Mouse (Mus musculus) adrenal gland, adult (tissue): Measurements from ENCODE around the gene Gm15217.

Experiments
- DNase-seq, 2 experiments: peaks; one replicate each; pipeline ENCODE4 v3.0.0; 2022 to 2023; ENCODE audit warnings: low spot score in 1 of 2; ENCODE audit not compliant: inconsistent age in 2 of 2

Gm15217 gene

GRCm38 (mm10) chr14:46379285-46379684 is at the start of gene Gm15217:
Gene Gm15217 (plus strand): TSS chr14:46379414.
- no peak for DNase-seq

DNA sequence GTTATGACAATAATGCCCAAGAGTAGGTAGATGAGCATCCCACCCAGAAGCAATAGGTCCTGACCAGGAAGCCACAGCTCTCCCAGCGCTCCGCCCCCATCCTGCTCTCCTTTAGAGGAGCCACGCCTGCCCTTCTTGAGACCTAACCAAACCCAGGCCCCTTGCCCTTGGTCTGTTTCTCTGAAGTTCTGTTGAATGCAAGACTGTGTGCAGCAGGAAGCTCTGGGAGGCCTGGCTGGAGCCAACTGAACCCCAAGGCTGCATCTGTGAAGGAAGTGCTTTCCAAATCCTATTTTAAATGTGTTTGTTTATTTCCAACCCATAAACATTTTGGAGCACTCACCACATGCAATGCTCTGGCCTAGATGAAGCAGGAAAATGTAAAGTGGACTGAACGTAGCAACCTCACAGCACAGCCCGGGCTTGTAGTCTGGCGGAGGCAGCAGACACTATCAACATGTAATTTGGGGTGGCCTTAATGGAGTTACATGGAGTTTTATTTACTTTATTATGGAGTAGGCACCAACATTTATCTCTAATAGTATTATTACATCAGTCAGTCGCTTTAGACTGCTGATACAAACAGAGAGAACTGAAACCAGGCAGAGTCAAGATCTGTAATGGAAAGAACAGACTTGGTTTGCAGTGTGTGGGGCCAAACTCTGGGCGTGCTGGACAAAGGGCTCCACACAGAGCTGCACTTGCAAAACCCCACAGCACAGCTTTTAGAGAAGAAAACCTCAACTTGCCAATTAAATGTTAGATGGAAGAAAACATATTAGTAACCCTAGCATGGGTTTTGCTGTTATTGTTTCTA is 45.6 kb upstream of the Gm15217 start:
- DNase-seq: no peak

- DNase-seq: no peak
These were observed 40.4 kb upstream of the Gm15217 start for GRCm38 (mm10) chr14:46338801-46339200.

GRCm38 (mm10) chr14:46344750-46345149 is 34.5 kb upstream of the Gm15217 start:
- no peak for DNase-seq

GRCm38 (mm10) chr14:46357286-46357685 is 21.9 kb upstream of the Gm15217 start:
- DNase-seq: no peak

DNA sequence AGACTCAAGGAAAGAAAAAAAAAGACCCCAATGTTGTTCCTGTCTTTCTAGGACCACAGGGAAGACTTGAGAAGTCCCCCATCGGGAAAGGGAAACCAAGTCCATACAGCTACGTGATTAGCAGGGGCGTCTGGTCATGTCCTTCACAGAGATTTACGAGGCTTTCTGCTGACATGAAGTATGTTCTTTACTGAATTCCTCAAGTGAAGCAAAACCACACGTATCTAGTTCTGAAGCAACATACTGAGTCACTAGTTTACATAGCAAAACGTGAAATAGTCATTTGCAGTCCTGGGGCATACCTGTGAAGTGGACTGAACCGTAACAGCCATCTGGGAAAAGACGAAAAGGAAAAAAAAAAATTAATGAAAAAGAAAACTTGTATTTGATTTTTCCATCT is 21.5 kb upstream of the Gm15217 start:
- DNase-seq: no peak

DNA sequence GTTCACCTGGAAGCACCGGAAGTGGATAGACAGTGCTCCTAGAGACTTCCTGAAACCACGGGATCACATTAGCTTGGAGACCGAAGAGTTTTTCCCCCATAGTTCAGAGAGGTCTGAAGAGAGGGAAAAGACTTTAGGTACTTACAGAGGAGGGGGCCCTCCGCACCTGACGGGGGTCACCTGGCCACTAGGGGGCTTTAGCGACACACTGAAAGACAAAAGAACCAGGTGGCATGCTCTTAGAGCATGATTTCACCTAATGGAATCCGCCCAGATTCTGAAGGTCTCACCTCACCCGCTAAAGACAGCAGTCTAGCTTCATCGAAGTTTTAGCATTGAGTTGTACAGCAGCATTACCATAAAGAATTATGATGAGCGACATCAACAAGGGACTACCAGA is 16.0 kb upstream of the Gm15217 start:
- DNase-seq: no peak

GRCm38 (mm10) chr14:46372452-46372851 is 6.8 kb upstream of the Gm15217 start:
- DNase-seq: no peak

- no peak for DNase-seq
These were observed 3.4 kb upstream of the Gm15217 start for GRCm38 (mm10) chr14:46375796-46376195.

DNA sequence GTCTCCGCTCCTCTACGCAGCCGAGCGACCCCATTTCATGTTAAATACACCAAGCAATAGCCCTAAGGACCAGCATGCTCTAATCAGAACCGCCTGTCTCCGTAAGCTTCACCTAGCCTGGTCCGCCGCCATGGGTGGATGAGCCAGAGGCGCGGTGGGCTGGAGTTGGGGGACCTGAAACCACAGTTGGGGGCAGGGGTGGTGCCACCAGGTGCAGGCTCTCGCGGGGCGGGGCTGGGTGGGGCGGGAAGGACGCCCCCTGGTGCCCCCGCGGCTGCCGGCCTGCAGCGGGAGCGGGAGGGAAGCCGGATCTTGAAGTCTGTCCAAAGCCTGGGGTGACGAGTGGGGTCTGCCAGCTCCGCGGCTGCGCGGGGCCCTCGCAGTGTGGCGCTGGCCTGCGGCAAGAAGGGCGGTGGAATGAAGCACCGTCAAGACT is 1.1 kb downstream of the Gm15217 start:
- no peak for DNase-seq

- DNase-seq: peak in 1 of 2 experiments; percentile 39
These were observed 2.2 kb downstream of the Gm15217 start for GRCm38 (mm10) chr14:46381457-46381856.

- no peak for DNase-seq
These were observed 5.9 kb downstream of the Gm15217 start for GRCm38 (mm10) chr14:46384946-46385691.

DNA sequence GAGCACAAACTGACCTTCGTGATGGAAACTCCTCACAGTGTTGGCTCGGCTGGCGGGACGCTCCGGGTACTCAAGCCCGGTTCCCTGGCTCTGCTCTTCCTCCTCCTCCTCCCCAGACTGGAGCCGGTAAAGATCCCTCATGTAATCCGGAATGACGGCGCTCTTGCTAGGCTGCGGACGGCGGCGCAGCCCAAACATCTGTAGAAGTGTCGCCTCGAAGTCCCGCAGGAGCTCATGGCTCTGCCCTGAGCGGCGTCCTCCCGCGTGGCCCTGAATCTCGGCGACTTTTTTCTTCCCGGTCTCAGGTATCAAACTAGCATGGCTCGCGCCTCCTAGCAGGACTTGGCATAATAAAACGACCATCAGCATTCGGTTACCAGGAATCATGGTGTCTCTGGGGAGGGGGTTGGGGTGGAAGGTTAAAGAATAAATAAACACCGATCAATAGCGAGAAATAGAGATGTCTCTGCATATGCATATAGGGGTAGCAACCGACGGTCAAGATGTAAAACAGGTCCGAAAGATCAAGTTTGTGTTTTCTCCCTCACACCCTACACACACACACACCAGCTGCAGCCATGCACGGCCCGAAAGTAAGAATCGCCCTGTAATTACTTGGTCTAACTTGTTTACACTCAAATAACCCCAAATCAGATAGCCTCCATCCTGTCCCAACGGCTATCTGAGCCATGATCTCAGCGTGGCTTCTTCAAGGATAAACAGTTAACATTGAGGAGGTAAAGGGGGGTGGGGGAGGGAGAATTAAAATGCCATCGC is 6.7 kb downstream of the Gm15217 start:
- peak in 1 of 2 experiments; percentile 53 for DNase-seq

- peak in 1 of 2 experiments; percentile 33 for DNase-seq
These were observed 7.5 kb downstream of the Gm15217 start for GRCm38 (mm10) chr14:46386478-46387356.

GRCm38 (mm10) chr14:46387357-46387671 is 8.1 kb downstream of the Gm15217 start:
- peak; percentile 60 to 80 for DNase-seq

DNA sequence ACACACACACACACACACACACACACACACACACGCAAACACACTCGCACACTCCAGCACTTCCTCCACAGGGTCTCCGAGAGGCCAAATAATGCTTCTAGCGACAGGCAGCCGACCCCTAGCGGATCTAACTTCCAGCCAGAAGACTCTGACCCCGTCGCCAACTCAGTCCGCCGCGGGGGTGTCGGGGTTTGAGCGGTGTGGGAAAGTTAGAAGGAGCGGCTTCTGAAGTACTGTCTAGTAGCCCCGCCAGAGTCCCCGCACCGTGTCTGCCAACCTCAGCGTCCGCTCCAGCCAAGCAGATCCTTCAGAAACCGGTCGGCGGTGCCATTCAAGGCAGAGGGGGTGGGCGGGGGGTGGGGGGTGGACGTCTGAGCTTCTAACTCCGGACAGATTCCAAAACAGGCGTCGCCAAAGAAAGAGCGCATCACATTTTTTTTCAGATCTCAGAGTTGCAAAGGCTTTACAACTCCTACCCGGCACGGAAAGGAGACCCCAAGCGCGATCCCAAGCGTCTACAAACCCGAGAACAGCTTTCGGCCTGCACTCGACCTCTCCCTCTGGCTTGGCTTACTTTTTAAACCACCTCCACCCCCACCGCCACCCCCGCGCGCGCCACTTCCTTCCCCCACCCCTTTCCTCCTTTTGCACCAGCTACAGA is 8.7 kb downstream of the Gm15217 start:
- DNase-seq: peak in 1 of 2 experiments; percentile 58

- peak in 1 of 2 experiments; percentile 64 for DNase-seq
These were observed 9.4 kb downstream of the Gm15217 start for GRCm38 (mm10) chr14:46388636-46389035.

GRCm38 (mm10) chr14:46389438-46390248 is 10.4 kb downstream of the Gm15217 start:
- DNase-seq: peak in 1 of 2 experiments; percentile 22

DNA sequence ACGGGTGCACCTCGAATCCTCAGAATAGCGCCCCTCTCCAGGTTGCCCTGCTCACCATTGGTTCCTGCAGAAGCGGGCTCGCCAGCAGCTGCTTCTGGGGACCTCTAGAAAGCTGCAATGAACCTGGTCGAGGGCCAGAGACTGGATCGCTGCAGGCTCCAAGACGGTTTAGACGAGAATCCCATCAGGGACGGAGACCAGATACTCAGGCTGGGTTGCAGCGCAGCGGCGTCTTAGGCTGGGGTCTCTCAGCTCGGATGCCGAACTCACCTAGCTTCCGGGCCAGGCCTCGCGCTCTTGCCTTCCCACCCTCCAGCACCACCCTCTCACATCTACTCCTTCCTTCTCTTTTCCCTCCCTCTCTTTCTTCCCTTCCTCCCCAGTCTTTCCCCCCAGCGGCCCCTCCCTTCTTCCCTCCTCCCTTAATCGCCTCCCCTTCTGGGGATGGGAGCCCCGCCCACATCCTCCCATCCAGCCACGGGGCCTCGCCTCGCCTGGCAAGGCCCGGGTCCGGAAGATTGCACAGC is 11.1 kb downstream of the Gm15217 start, which contains the start of gene Bmp4:
Gene Bmp4, minus strand, starts transcription at position 421 of the 527 bp plus-strand sequence.
- peak in 1 of 2 experiments; percentile 31 for DNase-seq
